Mouse (Mus musculus) heart, postnatal 25 days (tissue): ENCODE data around the gene Dynll2. TPM values are rescaled to one million over a fixed set of nuclear protein-coding genes. Genes with fewer than 3 reads are reported as not detected.
"Not testable (repeated sequence)": the region's sequence is repeated elsewhere in the genome, so short reads cannot be mapped to it uniquely, and the experiment has no call there.

Source experiments
- DNase-seq: peaks from one replicate; pipeline ENCODE4 v3.0.0; 2022; ENCODE audit warnings: low spot score
- intact Hi-C: fragments of 180-260 bp; cut with DNase I; formaldehyde crosslinking; loops from one replicate; pipeline ENCODE4 v1.15.1; 2025
- total RNA-seq, 2 experiments: library from RNA; stranded (reverse); gene quantifications; 2 replicates each; pipeline ENCODE4 v1.2.3; 2021

Dynll2 gene
- total RNA-seq, 2 experiments from 2014 or later = 350 to 375 TPM

- intact Hi-C loops = no loop called here
- DNase-seq = no peak
Observed at GRCm38 (mm10) chr11:87999751-88000150, 12.4 kb upstream of the Dynll2 start.

- DNase-seq = no peak
- intact Hi-C loops = no loop called here
Observed at GRCm38 (mm10) chr11:87991806-87992205, 4.5 kb upstream of the Dynll2 start.

DNA sequence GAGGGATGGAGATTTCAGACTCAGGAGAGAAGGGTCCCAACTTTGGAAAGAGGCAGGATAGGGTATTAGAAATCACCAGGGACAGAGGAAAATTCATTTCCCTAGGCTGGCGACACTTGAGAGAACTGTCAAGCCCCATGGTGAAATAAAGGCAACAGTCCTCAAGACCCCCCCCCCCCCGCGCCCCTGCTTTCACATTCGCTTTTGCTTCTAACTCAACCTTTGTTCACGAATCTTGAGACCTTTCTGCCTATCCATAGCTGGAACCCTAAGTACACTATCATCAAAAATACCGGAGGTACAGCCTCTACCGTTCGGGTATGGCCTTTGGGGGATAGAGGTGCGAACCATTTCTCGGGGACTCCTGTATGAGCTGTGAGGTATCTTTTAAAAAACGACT is 528 bp upstream of the Dynll2 start:
- intact Hi-C loops = no loop called here

GRCm38 (mm10) chr11:87986141-87986741 is 1.1 kb downstream of the Dynll2 start:
- peak; percentile 53 for DNase-seq
- intact Hi-C loops = loop anchor here (1.0 kb wide), 1 partner anchor 61 kb away; the partner anchor contains the start of gene Srsf1

More for the DNA sequence above, 528 bp upstream of the Dynll2 start:
- no peak for DNase-seq

- intact Hi-C loops = loop anchor here (1.0 kb wide), 1 partner anchor 62 kb away; the partner anchor contains the start of gene Srsf1
Observed at GRCm38 (mm10) chr11:87985643-87986042, 1.7 kb downstream of the Dynll2 start.

DNA sequence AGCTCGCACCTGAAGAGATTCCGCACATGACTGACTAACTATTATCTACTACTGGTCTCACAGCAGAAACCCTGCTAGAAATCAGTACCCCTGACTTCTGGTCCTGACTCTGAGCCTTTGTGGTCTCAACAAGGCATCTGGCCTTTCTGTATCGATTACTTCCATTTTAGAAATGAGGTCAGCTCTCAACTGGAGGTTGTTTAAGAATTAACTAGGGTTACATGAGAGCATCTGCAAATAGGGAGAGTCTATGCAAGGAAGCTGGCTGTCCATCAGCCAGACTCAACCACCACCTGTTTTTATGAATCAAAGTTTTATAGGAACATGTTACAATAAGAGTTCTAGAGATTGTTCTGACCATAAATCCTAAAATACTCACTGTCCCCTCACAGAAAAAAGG is 2.8 kb downstream of the Dynll2 start:
- intact Hi-C loops = loop anchor here (5.0 kb wide), 1 partner anchor 213 kb away; no protein-coding TSS in a partner anchor
- DNase-seq = no peak

More at GRCm38 (mm10) chr11:87985643-87986042, 1.7 kb downstream of the Dynll2 start:
- DNase-seq = no peak

DNA sequence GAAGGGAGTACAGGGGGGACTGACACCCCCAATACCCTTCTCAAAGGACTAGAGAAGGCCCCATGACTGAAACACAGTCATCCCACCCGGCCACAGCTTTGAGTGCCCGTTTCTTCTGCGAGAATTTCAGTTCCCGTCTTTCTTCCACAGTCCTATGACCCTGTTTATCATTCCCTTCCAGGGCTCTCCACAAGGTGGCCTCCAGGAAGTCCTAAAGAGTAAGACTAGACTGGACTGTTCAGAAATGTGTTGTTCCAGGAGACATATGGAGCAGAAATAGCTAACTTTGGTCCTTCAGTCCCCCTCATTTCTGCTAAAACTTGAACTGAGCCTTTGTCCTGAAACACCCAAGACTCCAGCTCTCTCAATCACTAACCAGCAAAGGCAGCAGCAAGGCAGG is 8.4 kb downstream of the Dynll2 start:
- no peak for DNase-seq
- intact Hi-C loops = no loop called here

DNA sequence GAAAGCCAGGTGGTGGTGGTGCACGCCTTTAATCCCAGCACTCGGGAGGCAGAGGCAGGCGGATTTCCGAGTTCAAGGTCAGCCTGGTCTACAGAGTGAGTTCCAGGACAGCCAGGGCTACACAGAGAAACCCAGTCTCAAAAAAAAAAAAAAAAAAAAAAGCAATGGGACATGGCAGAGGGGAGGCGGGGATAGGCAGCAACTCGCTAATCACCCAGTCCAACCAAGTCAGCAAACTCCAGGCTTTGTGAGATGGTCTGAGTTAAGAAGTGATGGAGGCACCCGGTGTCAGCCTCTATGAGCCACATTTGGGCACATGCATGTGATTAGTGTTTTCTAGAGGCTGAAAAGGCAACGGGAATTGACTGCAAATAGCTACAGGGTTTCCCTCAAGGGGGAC is 10.3 kb downstream of the Dynll2 start:
- DNase-seq, intact Hi-C loops: not testable (repeated sequence)

DNA sequence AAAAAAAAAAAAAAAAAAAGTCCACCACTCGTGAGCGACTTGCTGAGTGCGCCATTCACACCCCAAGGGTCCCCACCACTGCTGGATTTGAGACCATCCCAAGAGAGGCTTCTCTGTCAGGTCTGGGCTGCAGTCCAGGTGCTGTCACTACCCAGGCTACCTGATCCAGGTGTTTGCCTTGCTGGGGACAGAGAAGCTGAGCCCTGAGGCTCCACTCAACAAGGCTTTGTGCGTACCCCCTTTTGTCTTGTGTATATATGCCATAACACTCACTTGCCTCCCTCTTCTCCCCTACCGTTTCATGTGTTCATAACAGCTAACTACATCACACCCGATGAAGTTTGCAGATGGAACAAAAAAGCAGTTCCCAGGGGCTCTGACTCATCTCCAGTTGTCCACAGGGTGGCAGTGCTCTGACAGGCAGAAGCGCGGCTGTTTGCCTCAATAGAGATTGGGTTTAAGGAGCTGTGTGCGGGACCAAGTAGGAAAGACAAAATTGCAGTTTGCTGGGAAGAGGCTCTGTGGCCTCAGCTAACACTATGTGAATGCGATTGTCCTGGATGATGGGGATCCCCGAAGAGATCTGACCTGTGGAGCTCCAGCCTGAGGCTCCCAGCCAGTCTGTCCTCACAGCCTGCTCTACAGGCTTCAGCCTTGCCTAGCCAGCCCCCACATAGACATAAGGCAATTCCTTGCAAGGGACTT is 12.7 kb downstream of the Dynll2 start:
- peak; percentile 8 for DNase-seq
- intact Hi-C loops = loop anchor here (2.0 kb wide), 1 partner anchor 80 kb away; no protein-coding TSS in a partner anchor

- intact Hi-C loops = loop anchor here (2.0 kb wide), 1 partner anchor 81 kb away; no protein-coding TSS in a partner anchor
- no peak for DNase-seq
Observed at GRCm38 (mm10) chr11:87973559-87974305, 13.6 kb downstream of the Dynll2 start.

- intact Hi-C loops = no loop called here
- no peak for DNase-seq
Observed at GRCm38 (mm10) chr11:87972829-87973228, 14.5 kb downstream of the Dynll2 start.

GRCm38 (mm10) chr11:87968356-87969122 is 18.8 kb downstream of the Dynll2 start:
- intact Hi-C loops = loop anchor here (5.0 kb wide), 2 partner anchors 79 to 854 kb away; partner anchors contain the start of gene Srsf1
- DNase-seq = no peak

DNA sequence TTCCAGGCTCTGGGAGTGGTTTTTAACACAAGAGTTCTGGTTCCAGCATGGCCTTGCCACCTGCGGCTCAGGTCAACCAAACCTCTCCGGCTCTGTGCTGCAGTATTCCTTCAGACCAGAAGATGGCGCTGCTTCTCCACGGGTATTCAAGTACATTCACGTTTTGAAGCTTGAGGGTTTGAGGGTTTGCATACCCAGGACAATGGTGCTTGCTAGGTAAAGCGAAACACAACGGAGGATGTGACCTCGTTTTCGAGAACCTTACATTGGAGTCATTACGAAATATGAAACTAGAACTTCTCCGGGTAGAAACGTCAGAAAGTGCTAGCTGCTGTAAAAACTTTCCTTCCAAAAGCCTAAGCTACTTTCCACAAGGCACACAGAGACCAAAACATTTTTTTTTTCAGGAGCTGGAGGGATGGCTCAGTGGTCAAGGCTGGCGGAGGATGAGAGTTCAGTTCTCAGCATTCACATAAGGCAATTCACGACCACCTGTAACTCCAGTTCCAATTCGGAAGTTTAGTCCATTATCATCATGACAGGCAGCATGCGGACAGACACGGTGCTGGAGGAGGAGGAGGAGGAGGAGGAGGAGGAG is 19.5 kb downstream of the Dynll2 start:
- DNase-seq = peak; percentile 20
- intact Hi-C loops = loop anchor here (5.0 kb wide), 2 partner anchors 80 to 855 kb away; partner anchors contain the start of gene Srsf1

DNA sequence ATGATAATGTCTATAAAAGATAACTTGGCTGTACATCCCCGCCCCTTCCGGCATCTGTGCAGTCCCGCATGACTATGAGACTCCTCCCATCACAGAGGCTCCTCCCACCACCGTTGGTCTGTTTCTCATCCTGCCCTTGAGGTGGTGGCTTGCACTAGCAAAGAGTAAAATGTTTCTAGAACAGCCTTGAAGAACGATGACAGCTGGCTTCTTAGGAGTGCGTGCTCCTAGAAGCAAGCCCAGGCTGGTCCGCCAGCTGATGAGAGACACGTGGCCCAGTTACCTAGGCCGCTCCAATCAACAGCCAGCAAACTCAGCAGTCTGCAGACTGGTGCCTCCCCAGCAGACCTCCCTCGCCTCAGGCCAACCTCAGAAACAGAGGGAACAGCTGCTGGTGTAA is 21.1 kb downstream of the Dynll2 start:
- intact Hi-C loops = loop anchor here (5.0 kb wide), 2 partner anchors 81 to 856 kb away; partner anchors contain the start of gene Srsf1
- no peak for DNase-seq

DNA sequence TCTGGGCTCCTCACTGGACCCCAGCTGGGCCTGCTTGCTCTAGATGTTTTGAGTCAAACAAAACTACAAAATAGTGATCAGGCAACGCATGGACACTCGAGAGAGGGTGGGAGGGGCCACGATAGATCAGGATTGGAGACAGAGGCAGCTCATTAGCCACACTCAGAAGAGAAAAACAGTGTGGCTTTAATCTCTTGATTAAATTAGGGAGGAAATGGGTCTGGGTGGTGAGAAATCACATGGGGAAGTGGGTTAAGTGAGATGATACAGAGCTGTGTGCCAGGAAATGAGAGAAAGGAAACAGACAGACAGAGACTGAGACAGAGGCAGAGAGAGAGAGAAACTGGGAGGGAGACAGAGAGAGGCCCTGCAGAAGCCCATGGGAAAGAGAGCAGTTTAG is 22.0 kb downstream of the Dynll2 start:
- intact Hi-C loops = loop anchor here (5.0 kb wide), 2 partner anchors 82 to 857 kb away; partner anchors contain the start of gene Srsf1
- no peak for DNase-seq

- DNase-seq = no peak
Observed at GRCm38 (mm10) chr11:87957066-87957465, 30.3 kb downstream of the Dynll2 start.

GRCm38 (mm10) chr11:87955144-87955543 is 32.2 kb downstream of the Dynll2 start:
- DNase-seq = no peak
- intact Hi-C loops = no loop called here

More at GRCm38 (mm10) chr11:87957066-87957465, 30.3 kb downstream of the Dynll2 start:
- intact Hi-C loops = no loop called here

- intact Hi-C loops = no loop called here
- no peak for DNase-seq
Observed at GRCm38 (mm10) chr11:87949990-87950389, 37.3 kb downstream of the Dynll2 start.

GRCm38 (mm10) chr11:87935467-87935866 is 51.9 kb downstream of the Dynll2 start:
- intact Hi-C loops = no loop called here
- no peak for DNase-seq
